Mouse (Mus musculus): Measurements from ENCODE around the gene Susd1. TPM values are rescaled to one million over a fixed set of nuclear protein-coding genes. Genes with fewer than 3 reads are reported as not detected.

Susd1 gene
- total and polyA plus RNA-seq, 3 experiments: 49.0 to 180 (median 67.6) TPM

- no peak overlapping the region for H3K4me3 ChIP-seq (ENCODE audit: control insufficient read depth in 1 of 2, insufficient read depth in 1 of 2, low read depth in 2 of 2, low read length in 2 of 2)
- H3K27me3 ChIP-seq (ENCODE audit: control insufficient read depth in 1 of 2, insufficient read depth in 2 of 2, low read length in 2 of 2): no peaks in the 10 kb centered on the region
- no peak overlapping the region for H3K9ac ChIP-seq (ENCODE audit: control insufficient read depth, low read depth, low read length, poor library complexity, severe bottlenecking)
- no peak for TF ChIP-seq BHLHE40 (IDR thresholded peaks at IDR 0.05; ENCODE audit: borderline replicate concordance, low read depth, low read length)
- H3K27ac ChIP-seq (ENCODE audit: control insufficient read depth, low read depth, low read length): no peak overlapping the region
- H3K9me3 ChIP-seq (replicated peaks; ENCODE audit: insufficient read depth, low read length): no peaks in the 10 kb centered on the region
- H3K4me1 ChIP-seq (ENCODE audit: control insufficient read depth in 1 of 2, insufficient read depth in 2 of 2, low read length in 2 of 2): no peaks in the 10 kb centered on the region
- H3K79me2 ChIP-seq (ENCODE audit: control insufficient read depth, insufficient read depth, low read length, poor library complexity): no peaks in the 10 kb centered on the region
- no peak for DNase-seq (ENCODE audit: low read depth, low spot score)
- peaks cover 0 to 33% of the 10 kb centered on the region in 2 experiments; a peak in 2 of 4 replicates for H3K36me3 ChIP-seq (ENCODE audit: control insufficient read depth in 1 of 2, insufficient read depth in 2 of 2, low read length in 2 of 2)
These were observed 34.1 kb downstream of the Susd1 start for GRCm38 (mm10) chr4:59404375-59404774.

- Histone ChIP-seq H3K27ac (ENCODE audit: control insufficient read depth, low read depth, low read length) (no peak overlapping the region), H3K36me3 (ENCODE audit: control insufficient read depth in 1 of 2, insufficient read depth in 2 of 2, low read length in 2 of 2) (peaks cover 0 to 31% of the 10 kb centered on the region in 2 experiments; a peak in 2 of 4 replicates)
These were observed 37.5 kb downstream of the Susd1 start for GRCm38 (mm10) chr4:59400931-59401330.

GRCm38 (mm10) chr4:59399343-59399742, 39.1 kb downstream of the Susd1 start:
- no peak for DNase-seq (ENCODE audit: low read depth, low spot score)
- Histone ChIP-seq H3K79me2 (ENCODE audit: control insufficient read depth, insufficient read depth, low read length, poor library complexity) (no peaks in the 10 kb centered on the region), H3K9me3 (replicated peaks; ENCODE audit: insufficient read depth, low read length) (no peaks in the 10 kb centered on the region), H3K36me3 (ENCODE audit: control insufficient read depth in 1 of 2, insufficient read depth in 2 of 2, low read length in 2 of 2) (peaks cover 3 to 28% of the 10 kb centered on the region in 2 experiments; a peak in 3 of 4 replicates), H3K4me3 (ENCODE audit: control insufficient read depth in 1 of 2, insufficient read depth in 1 of 2, low read depth in 2 of 2, low read length in 2 of 2) (no peak overlapping the region), H3K27me3 (ENCODE audit: control insufficient read depth in 1 of 2, insufficient read depth in 2 of 2, low read length in 2 of 2) (no peaks in the 10 kb centered on the region), H3K27ac (ENCODE audit: control insufficient read depth, low read depth, low read length) (no peak overlapping the region), H3K4me1 (ENCODE audit: control insufficient read depth in 1 of 2, insufficient read depth in 2 of 2, low read length in 2 of 2) (no peaks in the 10 kb centered on the region), H3K9ac (ENCODE audit: control insufficient read depth, low read depth, low read length, poor library complexity, severe bottlenecking) (no peak overlapping the region)
- TF ChIP-seq MYB (IDR thresholded peaks at IDR 0.05; ENCODE audit: low read depth, low read length): no peak
- TF ChIP-seq MAZ (IDR thresholded peaks at IDR 0.05; ENCODE audit: low read depth, low read length): no peak
- no peak for TF ChIP-seq GABPA (IDR thresholded peaks at IDR 0.05; ENCODE audit: low read depth, low read length)
- no peak for TF ChIP-seq NRF1 (IDR thresholded peaks at IDR 0.05; ENCODE audit: insufficient read depth, low read depth, low read length, poor library complexity, severe bottlenecking)
- no peak for TF ChIP-seq USF2 (IDR thresholded peaks at IDR 0.05; ENCODE audit: borderline replicate concordance in 1 of 2, insufficient read depth in 1 of 2, low read depth in 1 of 2, low read length in 2 of 2)
- TF ChIP-seq POLR2AphosphoS5 (IDR thresholded peaks at IDR 0.05; ENCODE audit: borderline replicate concordance, low read depth, low read length): no peak
- TF ChIP-seq MAX (IDR thresholded peaks at IDR 0.05; ENCODE audit: low read length): no peak
- no peak for TF ChIP-seq POLR2A (IDR thresholded peaks at IDR 0.05; ENCODE audit: control insufficient read depth in 1 of 2, insufficient read depth in 1 of 2, low read depth in 1 of 2, low read length in 2 of 2, poor library complexity in 1 of 2)
- no peak for TF ChIP-seq ZMIZ1 (IDR thresholded peaks at IDR 0.05; ENCODE audit: low read depth, low read length)
- TF ChIP-seq POLR2AphosphoS2 (IDR thresholded peaks at IDR 0.05; ENCODE audit: low read length): no peak
- TF ChIP-seq NELFE (IDR thresholded peaks at IDR 0.05; ENCODE audit: low read depth, low read length): no peak
- no peak for TF ChIP-seq USF1 (IDR thresholded peaks at IDR 0.05; ENCODE audit: low read depth, low read length)
- TF ChIP-seq TAL1 (IDR thresholded peaks at IDR 0.05; ENCODE audit: low read length): no peak
- TF ChIP-seq MEF2A (IDR thresholded peaks at IDR 0.05; ENCODE audit: extremely low read depth, insufficient replicate concordance, low read depth, low read length, poor library complexity, severe bottlenecking): no peak
- no peak for TF ChIP-seq BHLHE40 (IDR thresholded peaks at IDR 0.05; ENCODE audit: borderline replicate concordance, low read depth, low read length)
- TF ChIP-seq MYC (IDR thresholded peaks at IDR 0.05; ENCODE audit: low read depth, low read length): no peak
- TF ChIP-seq JUND (IDR thresholded peaks at IDR 0.05; ENCODE audit: low read depth, low read length): no peak
- TF ChIP-seq SMC3 (IDR thresholded peaks at IDR 0.05; ENCODE audit: low read depth, low read length): no peak
- TF ChIP-seq RCOR1 (IDR thresholded peaks at IDR 0.05; ENCODE audit: low read depth, low read length): no peak
- no peak for TF ChIP-seq HCFC1 (IDR thresholded peaks at IDR 0.05; ENCODE audit: low read depth, low read length)

More at GRCm38 (mm10) chr4:59400931-59401330, 37.5 kb downstream of the Susd1 start:
- H3K9me3 ChIP-seq (replicated peaks; ENCODE audit: insufficient read depth, low read length): no peaks in the 10 kb centered on the region
- H3K27me3 ChIP-seq (ENCODE audit: control insufficient read depth in 1 of 2, insufficient read depth in 2 of 2, low read length in 2 of 2): no peaks in the 10 kb centered on the region
- no peaks in the 10 kb centered on the region for H3K79me2 ChIP-seq (ENCODE audit: control insufficient read depth, insufficient read depth, low read length, poor library complexity)
- no peak overlapping the region for H3K4me3 ChIP-seq (ENCODE audit: control insufficient read depth in 1 of 2, insufficient read depth in 1 of 2, low read depth in 2 of 2, low read length in 2 of 2)
- TF ChIP-seq HCFC1 (IDR thresholded peaks at IDR 0.05; ENCODE audit: low read depth, low read length) (no peak), POLR2AphosphoS2 (IDR thresholded peaks at IDR 0.05; ENCODE audit: low read length) (no peak), RAD21 (IDR thresholded peaks at IDR 0.05; ENCODE audit: low read depth, low read length) (no peak), UBTF (IDR thresholded peaks at IDR 0.05; ENCODE audit: borderline replicate concordance, insufficient read depth, low read depth, low read length) (no peak), MXI1 (IDR thresholded peaks at IDR 0.05; ENCODE audit: low read depth, low read length) (no peak), TAL1 (IDR thresholded peaks at IDR 0.05; ENCODE audit: low read length) (no peak), E2F4 (IDR thresholded peaks at IDR 0.05; ENCODE audit: borderline replicate concordance, low read depth, low read length) (no peak), CHD1 (IDR thresholded peaks at IDR 0.05; ENCODE audit: low read depth, low read length) (no peak), ZKSCAN1 (IDR thresholded peaks at IDR 0.05; ENCODE audit: low read depth, low read length) (no peak), JUND (IDR thresholded peaks at IDR 0.05; ENCODE audit: low read depth, low read length) (no peak), SIN3A (IDR thresholded peaks at IDR 0.05; ENCODE audit: low read length) (no peak), MYB (IDR thresholded peaks at IDR 0.05; ENCODE audit: low read depth, low read length) (no peak)
- H3K9ac ChIP-seq (ENCODE audit: control insufficient read depth, low read depth, low read length, poor library complexity, severe bottlenecking): no peak overlapping the region
- no peaks in the 10 kb centered on the region for H3K4me1 ChIP-seq (ENCODE audit: control insufficient read depth in 1 of 2, insufficient read depth in 2 of 2, low read length in 2 of 2)
- DNase-seq (ENCODE audit: low read depth, low spot score): no peak

Measured in MEL (cell line).